Mouse (Mus musculus) bone marrow, adult 2 months (tissue): Measurements from ENCODE around the gene Strc. TPM values are rescaled to one million over a fixed set of nuclear protein-coding genes. Genes with fewer than 3 reads are reported as not detected.

Source experiments
- H3K27ac ChIP-seq: fragments of 200-500 bp; 2 replicates; pipeline ENCODE4 v1.5.1; 2012; ENCODE audit warnings: low read depth, mild to moderate bottlenecking, control low read depth, inconsistent platforms, low read length; ENCODE audit not compliant: control insufficient read depth, poor library complexity, insufficient read depth
- H3K4me1 ChIP-seq: fragments of 200-500 bp; 2 replicates; pipeline ENCODE4 v1.6.1; 2011; ENCODE audit warnings: low read length; ENCODE audit not compliant: control insufficient read depth, insufficient read depth
- H3K4me3 ChIP-seq: fragments of 200-500 bp; replicated peaks from 2 replicates; pipeline ENCODE3; 2011; ENCODE audit warnings: mild to moderate bottlenecking, low read depth, low read length, control low read depth; ENCODE audit not compliant: control insufficient read depth
- CTCF ChIP-seq: fragments of 200-500 bp; IDR thresholded peaks from 2 replicates; pipeline ENCODE4 v1.5.1; 2011; ENCODE audit warnings: low read length, control low read depth; ENCODE audit not compliant: control insufficient read depth, insufficient read depth
- POLR2A ChIP-seq: fragments of 200-500 bp; IDR thresholded peaks from 2 replicates; pipeline ENCODE4 v1.6.1; 2011; ENCODE audit warnings: low read depth, mild to moderate bottlenecking, control low read depth, low read length, borderline replicate concordance; ENCODE audit not compliant: control insufficient read depth
- WGBS: fragments of 180-500 bp; shearing (Covaris S2); methylation state at CpG from one replicate; pipeline ENCODE4 v1.1.7; 2018; 5-methylcytosine and 5-hydroxymethylcytosine counted together
- polyA plus RNA-seq: library from polyadenylated mRNA; stranded (reverse); fragments of >200 nt; gene quantifications from 2 replicates; pipeline ENCODE4 v1.2.4, GENCODE M21; 2011; ENCODE audit warnings: low replicate concordance; ENCODE audit not compliant: missing spikeins, insufficient read depth, insufficient read length

Strc gene
- polyA plus RNA-seq, 1 experiment = not detected

DNA sequence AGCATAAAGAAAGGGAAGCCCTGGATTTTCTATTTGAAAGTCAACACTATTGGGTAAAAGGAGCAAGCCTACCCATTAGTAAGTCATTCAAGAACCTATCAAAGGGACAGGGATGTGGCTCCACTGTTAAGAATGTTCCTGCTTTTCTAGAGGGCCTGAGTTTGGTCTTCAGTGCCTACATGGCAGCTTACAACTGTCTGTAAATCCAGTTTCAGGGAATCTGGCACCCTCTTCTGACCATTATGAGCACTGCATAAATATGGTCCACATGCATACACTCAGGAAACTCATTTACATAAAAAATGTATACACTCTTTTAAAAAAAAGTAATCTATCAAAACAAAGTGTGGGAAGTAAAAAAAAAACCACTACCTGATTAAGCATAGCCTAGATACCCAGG, 47.9 kb downstream of the Strc start:
- H3K27ac ChIP-seq = no peak overlapping the region
- no peak for TF ChIP-seq POLR2A
- TF ChIP-seq CTCF = no peak
- no peaks in the 10 kb centered on the region for H3K4me1 ChIP-seq
- no peak overlapping the region for H3K4me3 ChIP-seq

DNA sequence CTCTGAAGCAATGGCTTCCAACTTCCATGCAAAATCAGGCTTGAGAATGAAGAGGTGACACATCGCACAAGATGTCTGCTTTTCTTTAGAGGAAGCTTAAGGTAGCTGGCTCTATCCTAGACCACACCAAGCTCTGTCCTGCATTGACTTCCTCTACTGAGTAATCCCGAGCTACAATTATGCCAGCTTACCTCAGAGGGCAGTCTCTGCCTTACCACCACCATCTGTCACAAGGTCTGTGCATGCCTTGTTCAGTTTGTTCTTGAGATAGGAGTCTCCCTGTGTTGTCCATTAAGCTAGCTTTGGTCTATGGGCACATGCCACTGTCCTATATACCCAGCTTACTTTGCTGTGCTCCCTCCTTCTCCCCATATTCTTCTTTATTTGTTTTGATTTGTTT, 57.5 kb downstream of the Strc start:
- no peak for TF ChIP-seq CTCF
- TF ChIP-seq POLR2A = no peak
- Histone ChIP-seq H3K27ac (no peak overlapping the region), H3K4me1 (no peaks in the 10 kb centered on the region), H3K4me3 (no peak overlapping the region)
- WGBS = 59% methylated on average over 2 of the region's 2 CpGs

DNA sequence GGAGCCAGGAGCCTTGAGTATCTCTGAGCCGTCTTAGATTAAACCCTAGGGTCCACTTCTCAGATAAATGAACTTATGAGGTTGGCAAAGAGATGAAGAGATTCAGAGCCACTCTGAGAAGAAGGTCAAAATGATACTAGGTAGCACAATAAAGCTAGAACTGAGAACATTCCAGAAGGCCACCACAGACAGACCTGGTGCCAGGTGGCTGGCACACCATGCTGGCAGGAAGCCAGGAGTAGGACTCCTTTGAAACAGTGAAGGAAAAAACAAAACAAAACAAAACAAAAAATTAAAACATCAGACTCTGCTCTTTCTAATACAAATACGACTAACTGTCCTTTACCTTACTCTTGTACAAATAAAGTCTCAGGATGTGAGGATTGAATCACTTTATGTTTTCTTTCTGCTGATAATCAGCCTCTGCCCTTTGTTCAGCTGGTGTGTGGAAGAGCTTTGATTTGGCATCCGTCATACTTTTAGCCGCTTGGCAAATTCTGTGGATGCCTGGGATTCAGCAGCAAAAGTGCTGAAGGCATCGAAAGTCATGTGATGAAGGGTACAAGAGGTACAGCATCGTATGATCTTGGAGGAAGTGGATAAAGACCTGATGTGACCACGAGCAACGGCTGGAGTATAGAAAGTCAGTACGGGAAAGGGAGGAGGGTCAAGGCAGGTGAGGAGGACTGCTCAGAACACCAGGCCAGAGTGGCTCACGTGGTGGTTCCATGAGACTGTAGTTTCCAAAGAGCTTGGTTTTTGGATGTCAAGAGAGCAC, 63.1 kb downstream of the Strc start:
- TF ChIP-seq POLR2A (no peak), CTCF (no peak)
- H3K4me1 ChIP-seq = no peaks in the 10 kb centered on the region
- no peak overlapping the region for H3K4me3 ChIP-seq
- H3K27ac ChIP-seq = no peak overlapping the region
- WGBS = 66% methylated on average over 10 of the region's 10 CpGs

DNA sequence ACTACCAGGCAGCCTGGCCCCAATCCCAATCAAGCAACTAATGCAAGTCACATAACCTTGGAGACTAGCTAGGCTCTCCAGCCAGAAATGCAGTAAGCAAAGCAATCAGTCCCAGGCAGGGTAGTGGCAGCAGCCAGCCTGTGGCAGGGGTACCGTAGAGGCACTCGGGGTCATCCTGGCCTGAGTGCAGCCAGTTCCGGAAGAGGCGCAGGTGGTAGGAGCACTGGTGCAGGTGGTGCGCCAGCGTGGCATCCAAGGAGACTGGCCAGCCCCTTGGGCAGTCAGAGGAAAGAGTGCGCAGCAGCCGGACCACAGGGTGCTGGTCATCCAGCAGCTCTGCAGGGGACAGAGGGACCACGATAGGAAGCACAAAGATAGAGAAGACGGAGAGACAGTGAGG, 63.9 kb downstream of the Strc start:
- Histone ChIP-seq H3K4me1 (no peaks in the 10 kb centered on the region), H3K27ac (no peak overlapping the region), H3K4me3 (no peak overlapping the region)
- TF ChIP-seq POLR2A = no peak
- WGBS = 90% methylated on average over 10 of the region's 10 CpGs

DNA sequence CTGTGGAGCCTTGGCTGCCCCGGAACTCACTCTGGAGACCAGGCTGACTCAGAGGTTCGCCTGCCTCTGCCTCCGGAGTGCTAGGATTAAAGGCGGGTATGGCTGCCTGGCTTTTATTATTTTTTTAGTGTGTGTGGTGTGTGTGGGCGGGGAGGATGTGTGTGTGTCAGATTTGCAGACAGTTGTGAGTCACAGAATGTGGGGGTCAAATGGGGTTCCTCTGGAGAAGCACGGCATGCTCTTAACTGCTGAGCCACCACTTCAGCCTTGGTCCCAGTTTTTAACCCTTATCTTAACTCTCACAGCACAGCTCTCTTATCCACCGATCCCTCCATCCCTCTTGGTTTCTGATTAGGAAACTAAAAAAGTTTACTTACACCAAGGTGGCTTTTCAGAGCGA, 70.7 kb downstream of the Strc start:
- TF ChIP-seq POLR2A = no peak
- no peak for TF ChIP-seq CTCF
- Histone ChIP-seq H3K27ac (no peak overlapping the region), H3K4me3 (no peak overlapping the region), H3K4me1 (no peaks in the 10 kb centered on the region)
- 70% methylated on average over 8 of the region's 8 CpGs for WGBS

Other genes with a start within 250 kb of the Strc start
- gene Adal, start 246.7 kb downstream of the Strc start, polyA plus RNA-seq = 4.4 and 4.7 TPM in 2 replicates
- 1.3 and 5.4 TPM in 2 replicates for gene Lcmt2, start 246.5 kb downstream of the Strc start, polyA plus RNA-seq
- 12.1 and 17.0 TPM in 2 replicates for gene Tubgcp4, start 216.5 kb downstream of the Strc start, polyA plus RNA-seq
- gene Zscan29, start 216.0 kb downstream of the Strc start, polyA plus RNA-seq = 4.4 and 12.3 TPM in 2 replicates
- gene Trp53bp1, start 115.8 kb downstream of the Strc start, polyA plus RNA-seq = 14.8 and 20.1 TPM in 2 replicates
- 0.55 and 0.59 TPM in 2 replicates for gene Map1a, start 97.6 kb downstream of the Strc start, polyA plus RNA-seq
- 4.3 and 16.7 TPM in 2 replicates for gene Ppip5k1, start 31.8 kb downstream of the Strc start, polyA plus RNA-seq
- 4.2 TPM in 1 of 2 replicates, not detected in the other for gene Ckmt1, start 29.5 kb downstream of the Strc start, polyA plus RNA-seq
- gene Pdia3, start 26.6 kb upstream of the Strc start, polyA plus RNA-seq = 113 and 230 TPM in 2 replicates
- 0.70 and 0.87 TPM in 2 replicates for gene Catsper2, start 26.6 kb upstream of the Strc start, polyA plus RNA-seq
- 9.1 TPM in 1 of 2 replicates, not detected in the other for gene Ell3, start 57.1 kb upstream of the Strc start, polyA plus RNA-seq
- 261 and 476 TPM in 2 replicates for gene Serf2, start 62.0 kb upstream of the Strc start, polyA plus RNA-seq
- 64.6 and 70.0 TPM in 2 replicates for gene Hypk, start 66.1 kb upstream of the Strc start, polyA plus RNA-seq
- 0.66 TPM in 1 of 2 replicates, not detected in the other for gene Serinc4, start 69.6 kb upstream of the Strc start, polyA plus RNA-seq
- gene Mfap1b, start 86.9 kb upstream of the Strc start, polyA plus RNA-seq = 12.4 and 22.0 TPM in 2 replicates
- gene Mfap1a, start 119.5 kb upstream of the Strc start, polyA plus RNA-seq = 15.5 and 23.0 TPM in 2 replicates
- gene Wdr76, start 119.6 kb upstream of the Strc start, polyA plus RNA-seq = 15.0 and 16.6 TPM in 2 replicates